Mouse (Mus musculus): ENCODE measurements around the gene Arpc3. TPM values are rescaled to one million over a fixed set of nuclear protein-coding genes. Genes with fewer than 3 reads are reported as not detected.
"Not testable (repeated sequence)": the region's sequence is repeated elsewhere in the genome, so short reads cannot be mapped to it uniquely, and the experiment has no call there.

Arpc3 gene
- polyA plus RNA-seq, 1 experiment from 2014 or later, result 168 TPM

DNA sequence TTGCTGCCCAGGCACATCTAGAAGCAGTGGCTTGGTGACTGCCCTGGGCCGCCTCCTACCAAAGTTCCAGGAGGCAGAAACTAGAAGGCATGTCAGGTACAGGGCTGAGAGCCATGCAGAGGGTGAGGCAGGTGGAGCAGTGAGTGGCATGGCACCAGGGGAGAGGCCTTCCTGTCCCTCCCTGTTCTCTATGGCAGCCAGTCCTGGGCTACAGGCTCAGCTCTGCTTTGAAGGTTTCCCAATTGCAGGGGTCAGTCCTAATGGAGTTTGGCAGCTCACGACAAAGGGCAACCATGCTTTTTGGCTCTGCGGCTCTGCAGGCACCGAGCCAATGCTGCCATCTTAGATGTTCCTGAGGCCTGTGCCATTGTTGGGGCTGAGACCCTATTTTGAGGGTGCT, 62.8 kb downstream of the Arpc3 start:
- no peak for ATAC-seq
- Histone ChIP-seq H3K9ac (ENCODE audit: low read depth, low read length) (no peak overlapping the region), H3K27me3 (ENCODE audit: control insufficient read depth, insufficient read depth, low read depth, low read length) (no peaks in the 10 kb centered on the region), H3K4me2 (ENCODE audit: low read length) (no peak overlapping the region), H3K36me3 (ENCODE audit: control insufficient read depth, insufficient read depth, low read length) (peaks cover 48% of the 10 kb centered on the region), H3K27ac (ENCODE audit: low read length) (no peak overlapping the region), H3K9me3 (replicated peaks; ENCODE audit: control insufficient read depth, low read length, poor library complexity, severe bottlenecking) (no peaks in the 10 kb centered on the region), H3K4me3 (ENCODE audit: low read depth, low read length) (no peak overlapping the region), H3K4me1 (ENCODE audit: control insufficient read depth, insufficient read depth, low read length) (no peaks in the 10 kb centered on the region)
- WGBS, result 90% methylated on average over 4 of the region's 4 CpGs

DNA sequence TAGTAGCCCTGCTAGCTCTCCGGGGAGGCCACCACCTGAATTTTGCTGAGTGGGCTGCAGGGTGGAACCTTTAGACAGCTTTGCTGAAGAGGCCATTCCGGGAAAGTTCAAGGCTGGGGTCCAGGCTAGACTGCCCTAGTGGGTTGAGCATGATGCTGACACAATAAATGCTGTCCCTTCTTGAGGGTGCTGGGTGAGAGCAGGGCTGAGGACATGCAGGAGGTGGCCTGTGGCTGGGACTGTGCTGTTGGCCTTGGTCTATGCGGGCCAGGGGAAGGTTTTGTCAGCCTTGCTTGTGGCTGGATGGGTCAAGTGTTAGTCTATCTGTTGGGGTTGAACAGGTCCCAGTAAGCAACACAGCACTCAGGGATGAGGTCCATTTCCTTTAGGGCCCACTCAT, 63.2 kb downstream of the Arpc3 start:
- 95% methylated on average over 3 of the region's 3 CpGs for WGBS
- H3K36me3 ChIP-seq (ENCODE audit: control insufficient read depth, insufficient read depth, low read length), result peaks cover 52% of the 10 kb centered on the region
- no peak for ATAC-seq
- no peak overlapping the region for H3K27ac ChIP-seq (ENCODE audit: low read length)
- H3K9ac ChIP-seq (ENCODE audit: low read depth, low read length), result no peak overlapping the region
- no peak overlapping the region for H3K4me3 ChIP-seq (ENCODE audit: low read depth, low read length)
- H3K27me3 ChIP-seq (ENCODE audit: control insufficient read depth, insufficient read depth, low read depth, low read length), result no peaks in the 10 kb centered on the region
- no peaks in the 10 kb centered on the region for H3K9me3 ChIP-seq (replicated peaks; ENCODE audit: control insufficient read depth, low read length, poor library complexity, severe bottlenecking)
- no peak overlapping the region for H3K4me2 ChIP-seq (ENCODE audit: low read length)
- H3K4me1 ChIP-seq (ENCODE audit: control insufficient read depth, insufficient read depth, low read length), result no peaks in the 10 kb centered on the region

DNA sequence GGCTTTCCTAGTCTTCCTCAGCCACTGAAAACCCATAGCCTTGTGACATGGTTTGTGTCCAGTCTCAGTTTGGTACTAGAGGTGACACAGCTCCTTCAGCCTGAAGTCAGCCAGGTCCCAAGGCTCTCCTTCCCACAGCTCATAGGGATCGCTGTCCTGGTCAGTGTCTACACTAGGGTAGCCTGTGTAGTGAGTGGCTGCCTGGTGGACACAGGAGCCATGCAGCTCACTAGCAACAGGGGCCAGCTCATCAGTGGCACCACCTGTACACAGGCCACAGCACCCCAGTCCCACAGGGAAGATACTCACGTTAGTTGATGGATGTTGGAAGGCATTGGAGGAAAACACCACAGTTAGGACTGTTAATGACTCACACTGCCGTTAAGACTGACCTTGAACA, 63.9 kb downstream of the Arpc3 start:
- no peak for ATAC-seq
- H3K36me3 ChIP-seq (ENCODE audit: control insufficient read depth, insufficient read depth, low read length), result peaks cover 59% of the 10 kb centered on the region
- WGBS, result 96% methylated on average over 3 of the region's 3 CpGs

DNA sequence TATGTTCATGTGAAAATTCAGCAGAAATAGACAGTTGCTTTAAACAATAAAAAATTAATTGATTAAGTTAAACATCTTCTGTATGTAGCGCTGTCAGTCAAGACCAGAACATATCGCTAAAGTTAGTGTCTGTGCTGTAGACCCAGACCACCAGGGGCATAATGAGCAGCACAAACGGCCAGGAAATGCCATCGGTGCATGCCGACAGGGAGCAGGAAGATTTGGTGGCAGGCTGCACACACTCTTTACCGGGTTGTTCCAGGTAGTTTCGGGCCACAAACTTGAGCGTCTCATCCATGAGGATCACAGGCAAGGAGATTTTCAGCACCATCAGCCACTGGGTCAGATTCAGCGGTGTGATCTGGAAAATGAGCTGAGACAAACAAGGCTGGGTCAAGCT, 65.4 kb downstream of the Arpc3 start:
- H3K36me3 ChIP-seq (ENCODE audit: control insufficient read depth, insufficient read depth, low read length), result peaks cover 73% of the 10 kb centered on the region
- H3K4me3 ChIP-seq (ENCODE audit: low read depth, low read length); H3K4me1 ChIP-seq (ENCODE audit: control insufficient read depth, insufficient read depth, low read length); H3K27me3 ChIP-seq (ENCODE audit: control insufficient read depth, insufficient read depth, low read depth, low read length); H3K4me2 ChIP-seq (ENCODE audit: low read length); H3K9me3 ChIP-seq (replicated peaks; ENCODE audit: control insufficient read depth, low read length, poor library complexity, severe bottlenecking); ATAC-seq; H3K27ac ChIP-seq (ENCODE audit: low read length); H3K9ac ChIP-seq (ENCODE audit: low read depth, low read length): not testable (repeated sequence)
- 87% methylated on average over 9 of the region's 9 CpGs for WGBS

More for the DNA sequence above, 63.9 kb downstream of the Arpc3 start:
- Histone ChIP-seq H3K9me3 (replicated peaks; ENCODE audit: control insufficient read depth, low read length, poor library complexity, severe bottlenecking) (no peaks in the 10 kb centered on the region), H3K9ac (ENCODE audit: low read depth, low read length) (no peak overlapping the region), H3K27me3 (ENCODE audit: control insufficient read depth, insufficient read depth, low read depth, low read length) (no peaks in the 10 kb centered on the region), H3K27ac (ENCODE audit: low read length) (no peak overlapping the region), H3K4me3 (ENCODE audit: low read depth, low read length) (no peak overlapping the region), H3K4me1 (ENCODE audit: control insufficient read depth, insufficient read depth, low read length) (no peaks in the 10 kb centered on the region), H3K4me2 (ENCODE audit: low read length) (no peak overlapping the region)

DNA sequence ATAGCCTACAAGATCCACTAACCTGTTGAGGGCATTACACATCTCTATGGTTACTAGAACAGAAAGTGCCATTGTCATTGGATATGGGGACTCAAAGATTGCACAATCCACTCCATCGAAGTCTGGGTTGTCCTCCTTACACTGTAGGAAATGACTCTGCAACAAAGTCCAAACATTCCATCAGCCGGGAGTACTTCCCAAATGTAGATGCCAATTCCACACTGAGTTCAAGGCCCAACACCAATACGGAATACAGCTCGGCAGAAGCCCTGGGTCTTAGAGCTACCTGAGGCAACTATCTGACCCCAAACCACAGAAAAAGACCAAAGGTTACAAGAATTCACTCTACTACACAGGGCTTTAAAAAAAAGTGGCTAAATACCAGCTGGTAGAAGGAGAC, 66.4 kb downstream of the Arpc3 start:
- H3K9ac ChIP-seq (ENCODE audit: low read depth, low read length), result no peak overlapping the region
- 94% methylated on average over 4 of the region's 4 CpGs for WGBS
- ATAC-seq, result no peak

DNA sequence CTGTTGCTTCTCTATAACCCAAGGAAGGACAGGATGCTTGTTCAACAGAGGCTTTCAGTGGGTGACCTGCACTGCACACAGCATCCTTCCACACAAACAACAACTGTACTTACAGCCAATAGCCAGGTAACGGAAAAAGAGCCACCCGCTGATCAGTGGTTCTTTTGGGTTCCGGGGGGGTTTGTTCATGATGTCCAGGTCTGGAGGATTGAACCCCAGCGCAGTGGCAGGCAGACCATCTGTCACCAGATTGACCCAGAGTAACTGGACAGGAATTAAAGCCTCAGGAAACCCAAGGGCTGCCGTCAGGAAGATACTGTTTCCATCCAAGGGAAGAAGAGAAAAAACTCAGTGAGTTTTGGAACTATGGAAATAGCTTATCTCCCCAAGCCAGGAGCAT, 67.7 kb downstream of the Arpc3 start:
- 94% methylated on average over 5 of the region's 5 CpGs for WGBS
- Histone ChIP-seq H3K27me3 (ENCODE audit: control insufficient read depth, insufficient read depth, low read depth, low read length) (no peaks in the 10 kb centered on the region), H3K36me3 (ENCODE audit: control insufficient read depth, insufficient read depth, low read length) (peaks cover 75% of the 10 kb centered on the region), H3K4me3 (ENCODE audit: low read depth, low read length) (no peak overlapping the region), H3K4me1 (ENCODE audit: control insufficient read depth, insufficient read depth, low read length) (no peaks in the 10 kb centered on the region), H3K9ac (ENCODE audit: low read depth, low read length) (no peak overlapping the region), H3K27ac (ENCODE audit: low read length) (no peak overlapping the region), H3K9me3 (replicated peaks; ENCODE audit: control insufficient read depth, low read length, poor library complexity, severe bottlenecking) (no peaks in the 10 kb centered on the region), H3K4me2 (ENCODE audit: low read length) (no peak overlapping the region)
- no peak for ATAC-seq

More for the DNA sequence above, 66.4 kb downstream of the Arpc3 start:
- Histone ChIP-seq H3K4me1 (ENCODE audit: control insufficient read depth, insufficient read depth, low read length) (no peaks in the 10 kb centered on the region), H3K9me3 (replicated peaks; ENCODE audit: control insufficient read depth, low read length, poor library complexity, severe bottlenecking) (no peaks in the 10 kb centered on the region), H3K4me2 (ENCODE audit: low read length) (no peak overlapping the region), H3K4me3 (ENCODE audit: low read depth, low read length) (no peak overlapping the region), H3K27me3 (ENCODE audit: control insufficient read depth, insufficient read depth, low read depth, low read length) (no peaks in the 10 kb centered on the region), H3K27ac (ENCODE audit: low read length) (no peak overlapping the region), H3K36me3 (ENCODE audit: control insufficient read depth, insufficient read depth, low read length) (peaks cover 82% of the 10 kb centered on the region)

DNA sequence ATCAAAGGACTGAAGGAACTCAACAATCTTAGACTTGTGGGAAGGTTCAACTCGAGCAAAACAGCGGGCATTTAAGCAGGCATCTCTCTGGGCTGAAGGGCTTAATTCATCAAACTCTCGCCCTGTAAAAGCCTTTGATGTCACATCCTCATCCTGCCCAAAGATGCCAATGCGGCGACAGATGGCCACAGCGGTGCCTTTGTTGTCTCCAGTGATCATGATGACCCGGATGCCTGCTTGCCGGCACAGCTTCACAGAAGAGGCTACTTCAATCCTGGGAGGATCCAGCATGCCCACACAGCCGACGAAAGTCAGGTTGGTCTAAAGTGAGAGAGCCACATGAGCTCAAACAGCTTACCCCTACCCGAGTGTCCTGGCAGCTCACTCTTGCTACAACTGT, 69.0 kb downstream of the Arpc3 start:
- Histone ChIP-seq H3K9me3 (replicated peaks; ENCODE audit: control insufficient read depth, low read length, poor library complexity, severe bottlenecking) (no peaks in the 10 kb centered on the region), H3K4me3 (ENCODE audit: low read depth, low read length) (no peak overlapping the region), H3K4me2 (ENCODE audit: low read length) (no peak overlapping the region), H3K27me3 (ENCODE audit: control insufficient read depth, insufficient read depth, low read depth, low read length) (no peaks in the 10 kb centered on the region), H3K27ac (ENCODE audit: low read length) (no peak overlapping the region), H3K9ac (ENCODE audit: low read depth, low read length) (no peak overlapping the region), H3K36me3 (ENCODE audit: control insufficient read depth, insufficient read depth, low read length) (peaks cover 65% of the 10 kb centered on the region), H3K4me1 (ENCODE audit: control insufficient read depth, insufficient read depth, low read length) (no peaks in the 10 kb centered on the region)
- no peak for ATAC-seq
- 88% methylated on average over 11 of the region's 11 CpGs for WGBS

DNA sequence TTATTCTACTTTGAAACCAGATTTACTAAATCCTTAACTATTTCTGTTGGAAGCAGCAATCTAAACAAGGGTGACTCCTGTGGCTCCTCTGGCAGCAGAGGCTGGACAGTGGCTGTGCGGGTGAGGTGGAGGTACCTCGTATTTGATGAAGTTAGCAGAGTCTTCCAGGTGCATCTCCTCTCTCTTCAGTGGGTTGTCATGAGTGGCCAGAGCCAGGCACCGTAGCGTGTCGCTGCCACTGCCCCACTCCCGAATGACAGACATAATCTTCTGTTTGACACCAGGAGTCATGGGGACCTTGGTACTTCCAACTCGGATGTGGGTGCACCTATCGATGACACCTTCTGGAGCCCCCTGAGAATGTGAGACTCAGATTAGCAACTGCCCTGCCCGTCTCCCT, 69.8 kb downstream of the Arpc3 start:
- no peaks in the 10 kb centered on the region for H3K9me3 ChIP-seq (replicated peaks; ENCODE audit: control insufficient read depth, low read length, poor library complexity, severe bottlenecking)
- H3K27me3 ChIP-seq (ENCODE audit: control insufficient read depth, insufficient read depth, low read depth, low read length), result no peaks in the 10 kb centered on the region
- 94% methylated on average over 9 of the region's 9 CpGs for WGBS
- no peak overlapping the region for H3K27ac ChIP-seq (ENCODE audit: low read length)
- peaks cover 65% of the 10 kb centered on the region for H3K36me3 ChIP-seq (ENCODE audit: control insufficient read depth, insufficient read depth, low read length)
- H3K4me2 ChIP-seq (ENCODE audit: low read length), result no peak overlapping the region
- ATAC-seq, result no peak
- no peaks in the 10 kb centered on the region for H3K4me1 ChIP-seq (ENCODE audit: control insufficient read depth, insufficient read depth, low read length)
- H3K4me3 ChIP-seq (ENCODE audit: low read depth, low read length), result no peak overlapping the region
- H3K9ac ChIP-seq (ENCODE audit: low read depth, low read length), result no peak overlapping the region
